Mouse (Mus musculus) adrenal gland, postnatal 4 days (tissue): Measurements from ENCODE around the gene Fat1. TPM values are rescaled to one million over a fixed set of nuclear protein-coding genes. Genes with fewer than 3 reads are reported as not detected.

Experiments used
- DNase-seq, 2 experiments: peaks; one replicate each; pipeline ENCODE4 v3.0.0; 2021 to 2022; ENCODE audit warnings: low spot score in 2 of 2, mixed read lengths in 2 of 2
- total RNA-seq, 2 experiments: library from RNA; stranded (reverse); gene quantifications; 2 replicates each; pipeline ENCODE4 v1.2.3; 2021

The Fat1 gene
- total RNA-seq, 2 experiments from 2014 or later = 75.5 to 90.7 TPM

- no peak for DNase-seq
Measured at GRCm38 (mm10) chr8:44960906-44961305, 25.7 kb downstream of the Fat1 start.

- no peak for DNase-seq
Measured at GRCm38 (mm10) chr8:44961492-44961891, 26.2 kb downstream of the Fat1 start.

GRCm38 (mm10) chr8:44962572-44963231, 27.5 kb downstream of the Fat1 start:
- no peak for DNase-seq

DNA sequence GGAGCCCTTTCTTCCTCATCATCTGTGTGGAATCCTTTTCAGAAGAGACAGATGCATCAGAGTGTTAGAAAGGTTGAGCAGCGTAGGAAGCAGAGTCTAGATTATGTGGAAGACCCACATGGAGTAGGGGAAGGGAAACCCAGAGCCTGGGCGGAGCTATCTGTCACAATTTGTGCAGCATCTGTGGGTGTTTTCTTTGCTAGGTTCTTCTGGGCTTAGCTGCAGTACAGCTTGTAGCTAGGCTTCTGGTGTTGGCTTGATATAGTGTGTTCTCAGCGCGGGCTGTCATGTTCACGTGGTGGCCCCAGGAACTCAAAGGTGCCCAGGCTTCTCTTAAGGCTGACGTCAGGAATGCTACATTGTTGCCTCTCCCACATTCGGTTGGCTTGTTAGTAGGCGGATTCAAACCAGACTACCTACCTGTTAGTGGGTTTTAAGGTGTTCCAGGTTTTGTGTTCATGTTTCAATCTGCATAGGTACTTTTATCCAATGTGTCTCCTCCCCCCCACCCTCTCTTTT, 32.3 kb downstream of the Fat1 start:
- no peak for DNase-seq

GRCm38 (mm10) chr8:44970093-44970492, 34.8 kb downstream of the Fat1 start:
- DNase-seq = no peak

DNA sequence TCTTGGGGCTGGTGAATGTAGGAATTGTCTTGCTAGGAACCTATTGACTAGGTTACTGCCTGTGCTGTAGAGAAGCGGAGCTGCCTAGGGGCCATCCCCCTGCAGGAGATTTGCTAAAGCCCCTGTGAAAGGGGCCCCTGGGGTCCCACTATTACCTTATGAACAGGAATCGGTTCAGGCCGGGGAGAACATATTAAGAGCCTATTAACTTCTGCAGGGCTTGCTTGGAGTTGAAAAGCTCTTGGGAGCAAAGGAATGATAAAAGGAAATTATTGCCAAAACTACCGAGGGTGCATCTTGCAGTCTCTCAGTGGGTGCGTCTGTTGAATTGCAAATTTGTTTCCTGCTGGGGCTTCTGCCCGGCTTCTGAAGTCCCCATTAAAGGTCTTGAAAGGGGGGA, 36.1 kb downstream of the Fat1 start:
- no peak for DNase-seq

DNA sequence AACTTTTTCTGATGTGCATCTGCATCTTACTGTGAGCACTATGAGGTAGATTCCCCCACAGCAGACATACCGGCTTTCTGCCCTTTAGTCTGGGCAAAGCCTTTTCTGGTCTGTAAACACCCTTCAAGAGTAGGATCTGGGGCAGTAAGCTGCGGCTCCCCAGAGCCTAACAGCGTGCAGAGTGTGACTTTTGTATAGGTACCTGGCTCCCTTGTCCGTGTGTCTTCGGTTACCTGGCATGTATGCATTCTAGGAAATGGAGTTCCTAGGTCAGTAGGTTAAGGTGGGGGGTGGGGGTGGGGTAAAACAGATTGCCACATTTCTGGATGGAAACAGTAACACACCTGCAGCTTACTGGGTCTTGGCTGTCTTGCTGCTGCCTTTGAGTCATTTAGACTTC, 36.7 kb downstream of the Fat1 start:
- DNase-seq = no peak

DNA sequence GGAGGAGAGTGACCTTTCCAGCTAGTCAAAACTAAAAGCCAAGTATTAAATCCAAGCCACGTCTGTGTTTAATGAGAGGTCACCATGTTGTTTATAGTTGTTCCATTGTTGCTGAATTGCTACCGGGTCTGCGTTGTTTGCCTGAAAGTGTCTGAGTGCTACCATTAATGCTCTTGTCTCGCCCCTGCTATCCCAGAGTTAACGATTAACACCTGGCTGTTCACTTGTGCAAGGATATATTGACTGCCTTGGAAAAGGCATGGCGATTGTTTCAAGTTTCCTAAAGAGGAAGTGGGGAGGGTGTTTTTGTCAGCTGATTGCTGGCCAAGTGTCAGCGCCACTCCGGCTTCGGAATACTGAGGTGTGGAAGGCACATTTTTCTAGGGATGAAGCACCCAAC, 39.9 kb downstream of the Fat1 start:
- no peak for DNase-seq

- DNase-seq = no peak
Measured at GRCm38 (mm10) chr8:44975654-44976053, 40.4 kb downstream of the Fat1 start.

GRCm38 (mm10) chr8:44978622-44979021, 43.4 kb downstream of the Fat1 start:
- no peak for DNase-seq

DNA sequence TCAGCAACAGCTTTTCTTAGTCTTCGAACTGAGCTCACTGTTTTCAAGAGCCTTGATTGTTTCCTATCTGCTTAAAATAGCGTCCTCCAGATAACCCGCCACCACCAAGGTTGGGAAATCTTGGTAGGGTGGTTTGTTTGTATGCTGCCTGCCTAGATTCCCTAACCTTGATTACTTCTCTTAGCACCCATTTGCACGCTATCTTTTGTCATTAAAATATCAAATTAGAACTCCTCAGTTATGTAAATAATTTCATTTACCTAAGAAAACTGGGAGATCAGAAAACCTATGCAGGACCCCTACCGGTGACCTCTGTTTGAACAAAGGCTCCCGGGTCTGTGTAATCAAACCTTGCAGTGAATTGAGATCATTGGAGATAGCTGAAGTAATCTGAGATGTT, 44.0 kb downstream of the Fat1 start:
- DNase-seq = no peak

GRCm38 (mm10) chr8:44980030-44980429, 44.8 kb downstream of the Fat1 start:
- no peak for DNase-seq

GRCm38 (mm10) chr8:44985326-44986288, 50.4 kb downstream of the Fat1 start:
- DNase-seq = no peak

GRCm38 (mm10) chr8:44991700-44992487, 56.6 kb downstream of the Fat1 start:
- no peak for DNase-seq

DNA sequence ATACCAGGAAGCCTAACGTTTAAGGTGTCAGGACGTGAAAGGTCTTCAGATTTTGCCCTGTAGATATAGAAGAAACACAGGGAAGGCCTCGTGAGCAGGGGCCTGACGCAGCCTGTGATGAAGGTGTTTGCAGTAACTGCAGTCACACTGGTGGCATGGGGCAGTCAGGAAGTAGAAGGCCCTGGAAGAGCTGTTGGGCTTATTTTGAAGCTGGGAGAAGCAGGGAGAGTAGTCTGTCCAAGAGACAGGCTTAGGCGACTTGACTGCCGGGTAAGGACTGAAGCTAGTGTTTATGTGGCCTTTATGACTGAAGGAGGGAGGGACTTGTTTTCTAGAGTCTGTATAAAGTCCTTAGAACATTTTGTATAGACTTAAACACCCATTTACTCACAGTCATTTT, 57.4 kb downstream of the Fat1 start:
- no peak for DNase-seq

DNA sequence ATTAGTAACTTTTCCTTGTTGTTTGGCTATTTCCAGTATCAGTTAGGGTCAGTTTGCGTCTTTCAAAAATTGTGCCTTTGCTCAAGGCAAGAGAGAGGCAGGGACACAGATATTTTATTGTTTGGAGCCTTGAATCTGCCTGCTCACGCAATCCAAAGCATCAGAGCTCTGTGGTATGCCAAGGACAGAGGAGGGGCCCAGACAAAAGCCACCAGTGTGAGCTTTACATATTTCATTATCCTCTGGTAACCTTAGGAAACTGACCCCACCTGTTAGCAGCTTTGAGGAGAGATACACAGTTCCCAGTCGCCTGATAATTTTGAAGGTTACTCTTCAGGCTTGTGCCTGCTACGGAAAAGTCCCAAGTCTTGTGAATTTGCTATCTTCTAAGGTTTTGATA, 58.1 kb downstream of the Fat1 start:
- DNase-seq = no peak

DNA sequence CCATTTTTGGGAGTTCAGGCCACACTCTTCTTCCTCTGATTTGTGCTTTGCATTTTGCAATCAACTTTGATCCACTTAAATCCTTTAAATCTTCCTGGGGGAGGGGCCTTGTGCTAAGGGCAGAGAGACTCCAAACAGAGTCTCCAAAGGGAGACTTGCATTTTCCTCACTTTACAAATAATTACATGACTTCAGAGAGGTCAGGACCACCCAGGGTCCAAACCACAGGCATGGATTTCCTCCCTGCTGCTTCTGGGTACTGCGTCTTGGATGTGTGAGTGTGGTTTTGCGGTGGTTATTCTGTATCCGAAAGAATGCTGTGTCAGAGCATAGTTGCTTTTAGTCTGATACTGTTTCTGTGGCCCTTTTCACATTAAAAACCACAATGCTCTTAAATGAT, 61.2 kb downstream of the Fat1 start:
- no peak for DNase-seq

DNA sequence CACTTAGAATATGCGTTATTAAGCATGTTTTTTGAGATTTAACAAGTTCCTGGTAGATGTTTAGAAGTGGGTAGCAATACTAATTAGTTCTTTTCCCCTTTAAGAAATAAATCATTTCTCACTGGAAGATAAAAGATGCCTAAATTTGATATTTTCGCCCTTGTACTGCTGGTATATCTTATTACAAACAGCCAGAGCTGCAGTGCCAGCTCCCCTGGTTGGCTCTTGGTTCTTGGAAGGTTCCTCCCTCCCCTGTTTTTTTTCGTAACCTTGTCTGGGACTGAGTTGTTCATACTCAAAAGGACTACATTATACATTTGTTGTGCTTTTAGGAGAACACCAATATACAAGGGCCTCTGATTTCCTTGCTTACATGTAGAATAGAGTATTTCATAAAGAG, 62.1 kb downstream of the Fat1 start:
- no peak for DNase-seq

DNA sequence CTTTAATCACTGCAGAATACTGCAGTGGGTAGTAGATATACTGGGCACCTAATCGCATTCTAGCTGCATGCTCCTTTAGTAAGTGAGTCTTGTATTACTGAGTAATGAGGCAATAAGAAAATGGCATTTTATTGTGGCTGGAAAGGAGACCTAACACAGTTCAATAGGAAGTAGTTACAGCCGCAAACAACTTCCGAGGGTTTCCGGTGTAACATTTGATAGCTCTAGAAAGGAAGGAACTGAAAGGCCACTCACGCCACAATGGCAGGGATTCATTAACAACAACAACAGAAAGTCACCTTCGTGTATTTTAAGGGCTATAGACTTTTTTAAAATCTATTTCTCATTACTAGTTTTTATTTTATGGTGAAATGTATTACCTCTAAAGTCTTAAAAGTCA, 62.6 kb downstream of the Fat1 start:
- no peak for DNase-seq

DNA sequence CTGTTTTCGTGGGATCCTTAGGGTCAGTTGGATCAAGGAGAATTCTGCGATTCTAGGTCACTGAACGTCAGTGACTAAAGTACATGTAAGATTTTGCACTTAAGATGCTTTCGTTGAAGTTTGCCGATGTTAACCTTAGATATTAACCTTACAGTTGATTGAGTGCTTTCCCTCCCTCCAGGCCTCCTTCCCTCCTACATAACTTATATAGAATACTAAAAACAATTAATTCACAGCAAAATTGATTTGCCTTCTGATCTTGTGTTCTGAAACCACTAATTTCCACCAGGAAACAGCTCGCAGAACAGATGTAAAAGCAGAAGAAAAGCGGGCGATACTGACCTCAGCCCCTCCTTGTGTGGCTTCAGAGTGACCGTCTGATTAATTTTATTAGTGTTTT, 63.0 kb downstream of the Fat1 start:
- no peak for DNase-seq

DNA sequence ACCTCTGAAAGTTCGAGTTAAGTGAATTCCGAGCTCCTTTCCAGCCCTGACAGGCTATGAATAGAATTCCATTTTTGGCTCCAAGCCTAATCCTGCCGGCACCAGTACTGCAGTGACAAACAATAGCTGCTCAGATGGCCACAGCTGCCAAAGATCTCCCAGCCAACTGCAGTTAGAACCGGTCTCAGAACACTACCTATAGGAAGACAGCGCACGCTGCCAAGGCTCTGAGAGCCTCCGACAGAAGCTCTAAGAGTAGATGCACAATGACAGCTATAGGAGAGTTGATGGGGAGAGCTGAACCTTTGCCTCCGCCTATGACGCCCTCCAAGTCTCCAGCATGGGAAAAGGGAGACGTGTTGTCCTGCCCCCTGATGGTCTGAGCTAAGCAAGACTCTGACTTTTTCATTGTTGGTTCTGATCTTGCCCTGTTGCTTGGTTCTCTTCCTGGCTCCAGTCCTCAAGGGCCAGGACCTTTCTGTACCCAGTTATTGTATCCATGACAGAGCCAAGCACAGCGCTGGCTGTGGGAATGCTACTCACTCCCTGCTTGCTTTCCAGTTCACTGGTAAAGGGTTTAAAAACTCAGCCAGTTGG, 63.5 kb downstream of the Fat1 start:
- peak in 1 of 2 experiments; percentile 36 for DNase-seq
